Mouse (Mus musculus): ENCODE data around the gene Cd37. TPM values are rescaled to one million over a fixed set of nuclear protein-coding genes. Genes with fewer than 3 reads are reported as not detected.

Gene Cd37
- 1.1 and 1.2 TPM in 2 replicates for polyA plus RNA-seq (2016; fragmentation: Nextera tagmentation; extraction: Ambion mirVana)

DNA sequence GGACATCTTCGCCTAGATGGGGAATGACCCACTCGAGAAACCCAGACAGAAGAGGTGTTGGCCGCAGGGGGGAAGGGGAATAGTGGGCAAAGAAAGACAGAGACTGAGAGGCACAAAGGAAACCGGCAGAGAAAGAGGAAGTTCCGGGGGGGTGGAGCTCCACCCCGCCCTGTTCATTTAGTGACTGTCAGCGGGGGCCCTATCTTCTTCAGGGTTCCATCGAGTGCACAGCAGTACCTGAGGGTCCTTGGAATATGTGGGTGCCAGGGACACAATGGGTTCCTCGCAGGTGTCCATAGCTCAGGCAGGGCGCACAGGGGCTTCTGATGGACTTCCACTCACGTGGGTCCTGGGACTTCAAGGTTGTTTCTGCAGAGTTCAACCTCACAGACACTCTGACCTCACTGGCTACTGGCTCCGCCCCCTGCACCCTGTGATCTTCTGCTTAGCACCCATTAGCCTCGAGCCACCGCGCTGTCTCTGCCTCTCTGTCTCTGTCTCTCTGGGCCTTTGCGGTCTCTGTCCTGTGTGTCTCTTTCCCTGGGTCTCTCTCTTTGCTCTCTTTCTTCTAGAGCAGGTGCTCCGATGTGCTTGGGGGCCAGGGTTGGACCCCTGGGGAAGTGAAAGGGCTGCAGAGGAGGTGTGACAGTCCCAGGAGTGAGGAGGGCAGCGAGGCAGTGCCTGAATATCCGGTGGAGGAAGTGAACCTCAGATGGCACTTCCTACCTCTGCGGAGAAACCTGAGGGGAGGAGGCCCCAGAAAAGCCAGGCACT, at the start of gene Cd37:
Cd37 (minus strand) TSS at position 393 of the 774 bp plus-strand sequence.
- Histone ChIP-seq H3K4me3 (no peak within 1 kb of the TSS), H3K36me3 (no peaks in the 10 kb centered on the region), H3K4me1 (peaks cover 17% of the 10 kb centered on the region), H3K27ac (no peak within 1 kb of the TSS), H3K4me2 (replicated peaks) (no peak within 1 kb of the TSS), H3K9me3 (no peaks in the 10 kb centered on the region), H3K27me3 (replicated peaks) (peaks cover 45% of the 10 kb centered on the region), H3K9ac (no peak within 1 kb of the TSS)
- no peak for ATAC-seq (ENCODE audit: low FRiP score, low read depth)
- WGBS, result 36% methylated on average over 20 of the region's 20 CpGs

DNA sequence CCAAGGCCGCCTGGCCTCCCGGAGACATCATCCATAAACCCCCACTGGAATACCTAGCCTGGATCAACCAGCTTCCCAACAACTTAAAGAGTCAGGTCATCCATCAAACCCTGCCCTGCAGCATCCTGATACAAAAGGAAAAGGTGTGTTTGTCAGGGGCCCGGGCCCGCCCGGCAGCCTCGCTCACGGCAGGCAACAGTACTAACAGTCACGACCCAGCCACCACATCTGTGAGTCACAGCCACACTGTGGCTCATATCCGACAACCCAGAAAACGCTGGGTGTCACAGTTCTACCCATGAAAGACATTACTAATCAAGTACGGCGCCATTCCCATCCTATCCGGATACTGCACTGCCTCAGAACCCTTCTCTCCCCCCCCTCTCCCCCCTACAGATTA, 47.6 kb upstream of the Cd37 start:
- no peaks in the 10 kb centered on the region for H3K36me3 ChIP-seq
- H3K4me1 ChIP-seq, result no peaks in the 10 kb centered on the region
- no peak overlapping the region for H3K4me2 ChIP-seq (replicated peaks)
- no peak overlapping the region for H3K4me3 ChIP-seq
- H3K27ac ChIP-seq, result no peak overlapping the region
- no peaks in the 10 kb centered on the region for H3K9me3 ChIP-seq
- no peak overlapping the region for H3K9ac ChIP-seq
- WGBS, result 88% methylated on average over 13 of the region's 13 CpGs
- no peaks in the 10 kb centered on the region for H3K27me3 ChIP-seq (replicated peaks)
- ATAC-seq (ENCODE audit: low FRiP score, low read depth), result no peak

DNA sequence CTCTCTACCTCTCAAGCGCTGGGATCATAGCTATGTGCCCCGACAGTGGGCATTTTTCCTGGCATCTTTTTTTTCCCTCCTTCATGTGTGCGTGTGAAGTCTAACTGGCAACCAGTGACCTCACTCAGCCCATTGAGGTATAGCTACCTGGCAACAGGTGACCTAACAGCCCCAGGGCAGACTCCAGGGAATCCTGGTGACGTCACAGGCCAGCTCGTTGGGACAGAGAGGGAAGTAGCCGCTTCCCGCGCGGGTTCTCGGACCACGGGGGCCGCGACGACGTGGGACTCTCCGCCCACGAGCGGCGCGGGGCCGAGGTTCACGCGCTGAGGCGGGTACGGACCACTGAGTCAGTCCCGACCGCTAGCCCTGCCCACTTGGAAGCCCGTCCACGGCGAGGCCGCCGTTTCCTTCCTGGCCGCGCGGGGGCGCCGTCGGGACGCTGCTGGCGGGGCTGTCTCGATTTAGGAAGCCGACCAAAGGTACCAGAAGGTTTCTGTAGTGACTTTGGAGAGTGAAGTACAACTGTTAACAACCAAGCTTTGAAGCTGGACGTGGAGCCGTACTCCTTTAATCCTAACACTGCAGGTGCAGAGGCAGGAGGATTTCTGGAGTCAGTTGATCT, 38.3 kb upstream of the Cd37 start, which contains the start of gene Slc6a21:
Slc6a21 (plus strand) TSS at position 378 of the 625 bp plus-strand sequence.
- no peaks in the 10 kb centered on the region; the same call in 1 of the 2 replicates for H3K27me3 ChIP-seq (replicated peaks)
- H3K4me2 ChIP-seq (replicated peaks), result peak within 1 kb of the TSS; percentile 67
- H3K9ac ChIP-seq, result peak within 1 kb of the TSS; percentile 49; the same call in 1 of the 2 replicates
- peaks cover 3% of the 10 kb centered on the region for H3K4me1 ChIP-seq
- peak within 1 kb of the TSS; percentile 34 for H3K4me3 ChIP-seq
- no peak for ATAC-seq (ENCODE audit: low FRiP score, low read depth)
- no peak within 1 kb of the TSS for H3K27ac ChIP-seq
- H3K9me3 ChIP-seq, result no peaks in the 10 kb centered on the region
- 7% methylated on average over 44 of the region's 44 CpGs for WGBS
- no peaks in the 10 kb centered on the region for H3K36me3 ChIP-seq

DNA sequence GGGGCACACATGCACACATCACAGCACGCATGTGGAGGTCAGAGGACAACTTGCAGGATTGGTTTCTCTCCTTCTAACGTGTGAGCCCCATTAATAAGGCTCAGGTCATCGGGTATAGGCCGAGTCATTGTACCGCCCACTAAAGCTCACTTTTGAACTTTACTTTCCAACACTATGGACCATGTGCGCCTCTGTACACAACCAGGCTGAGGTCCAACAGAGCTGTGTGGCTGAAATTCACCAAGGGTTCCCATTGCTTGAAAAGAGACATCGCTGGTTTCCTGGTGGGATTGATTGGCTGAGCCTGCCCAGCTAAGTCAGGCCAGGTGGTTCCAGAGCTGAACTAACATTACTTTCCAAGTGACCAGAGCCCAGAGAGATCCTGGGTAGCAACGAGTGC, 34.8 kb upstream of the Cd37 start:
- Histone ChIP-seq H3K9me3 (no peaks in the 10 kb centered on the region), H3K4me3 (no peak overlapping the region), H3K4me2 (replicated peaks) (no peak overlapping the region), H3K9ac (no peak overlapping the region), H3K27ac (no peak overlapping the region), H3K27me3 (replicated peaks) (no peaks in the 10 kb centered on the region; the same call in 1 of the 2 replicates), H3K36me3 (no peaks in the 10 kb centered on the region), H3K4me1 (peaks cover 3% of the 10 kb centered on the region)
- ATAC-seq (ENCODE audit: low FRiP score, low read depth), result no peak
- WGBS, result 89% methylated on average over 8 of the region's 8 CpGs

DNA sequence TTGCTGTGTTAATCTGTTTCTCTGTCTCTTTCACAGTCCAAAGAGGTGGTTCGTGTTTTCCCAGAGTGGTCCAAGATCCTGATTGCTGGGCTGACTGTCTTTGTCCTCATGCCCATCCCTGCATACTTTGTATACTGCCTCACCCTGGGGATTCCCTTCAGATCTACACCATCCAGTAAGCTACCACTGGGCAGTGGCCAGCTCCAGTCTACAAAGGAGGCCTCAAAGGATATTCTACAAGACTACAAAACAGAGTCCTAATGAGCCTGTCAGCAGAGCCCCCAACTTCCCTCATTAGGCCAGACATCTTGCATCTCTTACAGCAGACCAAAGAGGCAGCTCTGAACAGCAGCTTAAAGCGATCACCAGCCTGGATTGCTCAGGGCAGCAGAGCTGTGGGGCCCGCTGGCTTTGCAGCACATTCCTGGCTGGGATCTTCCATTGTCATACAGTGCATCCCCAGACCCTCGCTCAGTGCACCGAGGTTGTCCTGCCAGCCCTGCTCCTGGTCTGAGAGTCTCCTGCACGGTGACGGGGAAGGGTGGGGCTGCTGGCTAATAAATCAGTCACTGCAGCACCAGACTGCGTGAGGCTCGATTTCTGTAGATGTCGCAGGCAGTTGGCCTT, 34.0 kb upstream of the Cd37 start:
- no peak for ATAC-seq (ENCODE audit: low FRiP score, low read depth)
- 38% methylated on average over 10 of the region's 10 CpGs for WGBS
- Histone ChIP-seq H3K27ac (no peak overlapping the region), H3K9me3 (no peaks in the 10 kb centered on the region), H3K4me1 (peaks cover 6% of the 10 kb centered on the region), H3K4me2 (replicated peaks) (no peak overlapping the region), H3K36me3 (no peaks in the 10 kb centered on the region), H3K4me3 (no peak overlapping the region), H3K9ac (no peak overlapping the region), H3K27me3 (replicated peaks) (no peaks in the 10 kb centered on the region; the same call in 1 of the 2 replicates)

DNA sequence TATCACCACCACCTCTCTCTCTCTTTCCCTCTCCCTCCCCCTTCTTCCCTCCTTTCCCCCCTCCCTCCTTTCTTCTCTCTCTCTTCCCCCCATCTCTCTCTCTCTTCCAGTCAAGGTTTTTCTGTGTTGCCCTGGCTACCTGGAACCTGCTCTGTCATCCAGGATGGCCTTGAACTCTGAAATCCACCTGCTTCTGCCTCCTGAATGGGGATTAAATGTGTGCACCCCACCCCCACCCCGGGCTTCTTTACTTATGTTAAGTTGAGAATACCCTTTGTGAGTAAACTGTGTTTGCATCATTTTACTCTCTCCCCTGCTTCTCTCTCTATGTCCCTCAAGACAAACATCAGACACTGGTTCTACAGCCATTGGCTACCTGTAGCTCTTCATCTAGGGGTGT, 26.6 kb upstream of the Cd37 start:
- Histone ChIP-seq H3K4me3 (no peak overlapping the region), H3K36me3 (no peaks in the 10 kb centered on the region), H3K9ac (no peak overlapping the region), H3K9me3 (no peaks in the 10 kb centered on the region), H3K27ac (no peak overlapping the region), H3K4me2 (replicated peaks) (no peak overlapping the region), H3K4me1 (0 out of 2 replicates have a peak, but pooled peaks cover 3% of the 10 kb centered on the region), H3K27me3 (replicated peaks) (no peaks in the 10 kb centered on the region; the same call in 1 of the 2 replicates)
- no peak for ATAC-seq (ENCODE audit: low FRiP score, low read depth)
- 88% methylated on average over 1 of the region's 1 CpGs for WGBS

DNA sequence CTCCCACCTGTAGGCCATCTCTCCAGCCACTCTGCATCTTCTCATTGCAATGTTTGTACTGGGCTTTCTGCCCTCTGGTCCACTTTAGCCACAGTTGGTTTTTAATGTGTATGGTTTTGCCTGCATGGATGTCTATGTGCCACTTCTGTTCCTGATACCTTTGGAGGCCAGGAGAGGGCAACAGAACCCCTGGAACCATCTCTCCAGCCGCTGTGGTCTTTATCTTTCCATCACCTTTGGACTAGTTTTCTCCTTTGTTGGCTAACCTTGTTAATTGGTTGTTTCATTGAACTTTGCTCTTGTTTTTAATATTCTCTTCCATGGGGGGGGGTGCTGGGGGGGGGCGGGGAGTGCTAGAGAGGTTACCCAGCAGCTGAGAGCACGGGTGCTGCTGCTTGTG, 25.4 kb upstream of the Cd37 start:
- ATAC-seq (ENCODE audit: low FRiP score, low read depth), result no peak
- Histone ChIP-seq H3K4me1 (0 out of 2 replicates have a peak, but pooled peaks cover 3% of the 10 kb centered on the region), H3K36me3 (no peaks in the 10 kb centered on the region), H3K4me2 (replicated peaks) (no peak overlapping the region), H3K9ac (no peak overlapping the region), H3K9me3 (no peaks in the 10 kb centered on the region), H3K27me3 (replicated peaks) (no peaks in the 10 kb centered on the region; the same call in 1 of the 2 replicates), H3K27ac (no peak overlapping the region), H3K4me3 (no peak overlapping the region)
- 75% methylated on average over 3 of the region's 3 CpGs for WGBS

DNA sequence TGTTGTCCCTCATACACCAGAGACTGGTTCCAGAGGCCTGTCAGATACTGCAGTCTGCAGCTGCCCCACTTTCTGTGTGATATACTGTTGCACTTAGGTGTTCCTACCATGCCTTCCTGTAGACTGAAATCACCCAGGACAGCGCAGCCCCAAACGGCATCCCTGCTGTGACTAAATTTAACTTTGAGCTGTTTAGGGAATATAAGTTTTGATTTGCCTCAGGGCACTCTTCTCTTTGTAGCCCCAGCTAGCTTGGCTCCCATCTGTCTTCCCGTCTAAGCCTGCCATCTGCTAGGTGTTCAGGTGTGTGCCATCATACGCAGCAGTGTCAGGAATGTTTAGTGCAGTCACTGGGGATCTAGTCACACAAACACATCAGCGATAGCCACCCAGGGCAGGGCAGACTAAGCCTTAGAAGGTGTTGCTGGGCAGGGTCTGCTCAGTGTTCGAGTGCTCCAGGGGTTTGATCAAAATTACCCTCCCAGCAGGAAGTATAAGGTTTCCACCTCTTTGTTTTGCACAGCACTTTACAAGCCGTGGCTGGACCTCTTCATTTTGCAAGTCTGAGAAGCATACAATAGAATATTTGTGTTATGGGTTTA, 24.2 kb upstream of the Cd37 start:
- Histone ChIP-seq H3K4me1 (0 out of 2 replicates have a peak, but pooled peaks cover 3% of the 10 kb centered on the region), H3K27ac (no peak overlapping the region), H3K4me2 (replicated peaks) (no peak overlapping the region), H3K27me3 (replicated peaks) (no peaks in the 10 kb centered on the region; the same call in 1 of the 2 replicates), H3K36me3 (no peaks in the 10 kb centered on the region), H3K9me3 (no peaks in the 10 kb centered on the region), H3K4me3 (no peak overlapping the region), H3K9ac (no peak overlapping the region)
- 69% methylated on average over 7 of the region's 7 CpGs for WGBS
- no peak for ATAC-seq (ENCODE audit: low FRiP score, low read depth)

DNA sequence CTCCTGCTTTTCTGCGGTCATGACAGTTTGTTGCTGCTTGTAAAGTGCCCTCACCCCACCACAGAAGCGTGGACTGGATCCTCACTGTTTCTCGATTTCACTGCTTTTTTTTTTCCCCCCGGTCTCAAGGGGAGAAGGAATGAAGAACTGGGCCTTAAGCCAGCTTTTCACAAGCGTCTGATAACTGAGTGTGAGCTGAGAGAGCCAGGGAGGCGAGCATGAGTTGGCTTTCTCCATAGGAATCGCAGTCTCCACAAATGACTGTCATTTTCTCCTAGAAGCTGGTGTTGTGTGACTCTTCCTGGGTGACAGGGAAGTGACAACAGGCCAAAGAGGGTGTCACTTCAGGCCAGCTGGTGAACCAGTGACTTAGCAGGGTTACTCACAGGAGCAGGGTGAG, 23.4 kb upstream of the Cd37 start:
- H3K27me3 ChIP-seq (replicated peaks), result no peaks in the 10 kb centered on the region
- H3K9me3 ChIP-seq, result no peaks in the 10 kb centered on the region
- WGBS, result 70% methylated on average over 7 of the region's 7 CpGs
- H3K27ac ChIP-seq, result no peak overlapping the region
- H3K4me1 ChIP-seq, result no peaks in the 10 kb centered on the region
- no peak overlapping the region for H3K4me3 ChIP-seq
- H3K36me3 ChIP-seq, result no peaks in the 10 kb centered on the region
- no peak for ATAC-seq (ENCODE audit: low FRiP score, low read depth)
- no peak overlapping the region for H3K4me2 ChIP-seq (replicated peaks)
- no peak overlapping the region for H3K9ac ChIP-seq

DNA sequence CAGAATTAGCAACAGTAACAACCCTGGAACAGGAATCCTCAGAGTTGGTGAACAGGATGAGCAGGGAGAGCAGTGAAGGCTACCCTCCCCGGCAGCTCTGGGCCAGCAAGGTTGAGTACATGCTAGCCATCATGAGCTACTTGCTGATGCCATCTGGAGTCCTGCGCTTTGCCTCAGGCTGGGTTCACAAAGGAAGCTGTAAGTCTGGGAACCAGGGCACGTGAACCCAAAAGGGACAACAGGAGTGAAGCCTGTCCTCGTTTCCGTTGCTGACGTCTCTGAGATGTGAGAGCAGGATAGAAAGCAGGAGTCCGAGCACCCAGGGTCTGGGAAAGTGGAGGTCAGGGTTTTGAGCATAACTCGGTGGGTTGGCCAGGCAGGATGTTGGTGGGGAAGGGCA, 20.4 kb upstream of the Cd37 start:
- Histone ChIP-seq H3K36me3 (no peaks in the 10 kb centered on the region), H3K27me3 (replicated peaks) (no peaks in the 10 kb centered on the region), H3K4me3 (no peak overlapping the region), H3K9me3 (no peaks in the 10 kb centered on the region), H3K9ac (no peak overlapping the region), H3K27ac (no peak overlapping the region), H3K4me2 (replicated peaks) (no peak overlapping the region), H3K4me1 (no peaks in the 10 kb centered on the region)
- 83% methylated on average over 8 of the region's 8 CpGs for WGBS
- no peak for ATAC-seq (ENCODE audit: low FRiP score, low read depth)

DNA sequence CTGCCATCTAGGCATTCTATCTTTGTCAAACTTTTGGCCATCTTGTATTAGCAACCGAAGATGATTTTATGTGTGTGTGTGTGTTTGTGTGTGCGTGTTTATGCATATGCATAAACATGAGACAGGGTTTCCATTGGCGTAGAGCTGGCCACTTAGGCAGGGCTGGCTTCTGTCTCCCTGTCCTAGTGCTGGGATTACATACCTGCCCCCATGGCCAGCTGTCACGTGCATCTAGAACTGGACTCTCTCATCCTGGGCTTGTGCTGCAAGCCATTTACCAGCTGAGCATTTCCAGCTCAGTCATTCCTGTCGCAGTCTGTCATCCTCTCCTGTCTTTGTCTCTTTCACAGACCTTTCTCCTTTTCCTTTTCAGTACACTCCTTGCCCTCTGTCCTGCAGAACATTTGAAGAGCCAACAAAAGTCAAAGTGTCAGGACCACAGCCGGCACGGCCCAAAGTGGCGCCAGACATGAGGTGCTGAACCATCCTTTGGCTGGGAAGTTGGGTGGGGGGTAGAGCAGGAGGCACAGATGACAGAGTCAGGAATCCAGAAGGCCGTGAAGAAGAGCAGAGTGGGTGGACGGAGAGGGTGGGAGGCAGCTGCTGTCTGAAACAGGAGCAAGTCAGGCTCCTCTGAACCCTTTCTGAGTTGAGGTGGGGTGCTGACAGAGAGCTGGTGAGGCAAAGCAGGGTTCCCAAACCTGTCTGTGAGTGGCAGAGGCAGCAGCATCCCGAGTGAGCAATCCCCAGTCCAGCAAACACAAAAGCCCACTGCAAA, 18.3 kb upstream of the Cd37 start:
- H3K9me3 ChIP-seq, result no peaks in the 10 kb centered on the region
- no peak overlapping the region for H3K27ac ChIP-seq
- H3K4me3 ChIP-seq, result no peak overlapping the region
- no peaks in the 10 kb centered on the region for H3K27me3 ChIP-seq (replicated peaks)
- 63% methylated on average over 11 of the region's 11 CpGs for WGBS
- no peaks in the 10 kb centered on the region for H3K36me3 ChIP-seq
- no peak for ATAC-seq (ENCODE audit: low FRiP score, low read depth)
- H3K4me2 ChIP-seq (replicated peaks), result no peak overlapping the region
- H3K9ac ChIP-seq, result no peak overlapping the region
- H3K4me1 ChIP-seq, result no peaks in the 10 kb centered on the region
